Mouse (Mus musculus): ENCODE data around the gene Zfp626. TPM values are rescaled to one million over a fixed set of nuclear protein-coding genes. Genes with fewer than 3 reads are reported as not detected.
"Not testable (repeated sequence)": the region's sequence is repeated elsewhere in the genome, so short reads cannot be mapped to it uniquely, and the experiment has no call there.

The Zfp626 gene
- 2.4 and 2.8 TPM in 2 replicates for polyA plus RNA-seq (2014; fragmentation: Nextera tagmentation; extraction: Ambion mirVana)

- H3K4me3 ChIP-seq (ENCODE audit: low read depth, low read length); H3K9me3 ChIP-seq (ENCODE audit: control insufficient read depth, low read length); H3K9ac ChIP-seq (ENCODE audit: low read length); H3K4me1 ChIP-seq (ENCODE audit: control insufficient read depth, insufficient read depth, low read length); H3K27ac ChIP-seq (ENCODE audit: low read depth, low read length); H3K36me3 ChIP-seq (ENCODE audit: control insufficient read depth, insufficient read depth, low read length); ATAC-seq (ENCODE audit: low FRiP score); H3K27me3 ChIP-seq (ENCODE audit: control insufficient read depth, insufficient read depth, low read length); H3K4me2 ChIP-seq; DNase-seq (ENCODE audit: low spot score, missing footprints): not testable (repeated sequence)
- WGBS = 90% methylated on average over 3 of the region's 3 CpGs
Observed at GRCm38 (mm10) chr7:27806896-27807295, at the start of gene Zfp626. Zfp626 (plus strand) TSS chr7:27807196.

- Histone ChIP-seq H3K4me2 (peak overlapping the region; percentile 44), H3K27me3 (ENCODE audit: control insufficient read depth, insufficient read depth, low read length) (no peaks in the 10 kb centered on the region), H3K4me3 (ENCODE audit: low read depth, low read length) (peak overlapping the region; percentile 18; the same call in 1 of the 2 replicates), H3K36me3 (ENCODE audit: control insufficient read depth, insufficient read depth, low read length) (no peaks in the 10 kb centered on the region), H3K9ac (ENCODE audit: low read length) (peak overlapping the region; percentile 43; the same call in 1 of the 2 replicates), H3K9me3 (ENCODE audit: control insufficient read depth, low read length) (no peaks in the 10 kb centered on the region), H3K4me1 (ENCODE audit: control insufficient read depth, insufficient read depth, low read length) (no peaks in the 10 kb centered on the region; the same call in 1 of the 2 replicates), H3K27ac (ENCODE audit: low read depth, low read length) (no peak overlapping the region)
- WGBS = 12% methylated on average over 17 of the region's 17 CpGs
- no peak for DNase-seq (ENCODE audit: low spot score, missing footprints)
- 0 out of 2 replicates have a peak, but pooled peaks have one; percentile 27 for ATAC-seq (ENCODE audit: low FRiP score)
Observed at GRCm38 (mm10) chr7:27765176-27765886, 41.7 kb upstream of the Zfp626 start.

- Histone ChIP-seq H3K36me3 (ENCODE audit: control insufficient read depth, insufficient read depth, low read length) (no peaks in the 10 kb centered on the region), H3K4me2 (no peak overlapping the region), H3K4me1 (ENCODE audit: control insufficient read depth, insufficient read depth, low read length) (no peaks in the 10 kb centered on the region), H3K27ac (ENCODE audit: low read depth, low read length) (no peak overlapping the region), H3K4me3 (ENCODE audit: low read depth, low read length) (no peak overlapping the region), H3K9me3 (ENCODE audit: control insufficient read depth, low read length) (peaks cover 12% of the 10 kb centered on the region), H3K27me3 (ENCODE audit: control insufficient read depth, insufficient read depth, low read length) (no peaks in the 10 kb centered on the region), H3K9ac (ENCODE audit: low read length) (no peak overlapping the region)
- 89% methylated on average over 5 of the region's 5 CpGs for whole genome bisulfite sequencing
- DNase-seq (ENCODE audit: low spot score, missing footprints) (no peak), ATAC-seq (ENCODE audit: low FRiP score) (no peak)
Observed at GRCm38 (mm10) chr7:27789306-27789705, 17.7 kb upstream of the Zfp626 start.

DNA sequence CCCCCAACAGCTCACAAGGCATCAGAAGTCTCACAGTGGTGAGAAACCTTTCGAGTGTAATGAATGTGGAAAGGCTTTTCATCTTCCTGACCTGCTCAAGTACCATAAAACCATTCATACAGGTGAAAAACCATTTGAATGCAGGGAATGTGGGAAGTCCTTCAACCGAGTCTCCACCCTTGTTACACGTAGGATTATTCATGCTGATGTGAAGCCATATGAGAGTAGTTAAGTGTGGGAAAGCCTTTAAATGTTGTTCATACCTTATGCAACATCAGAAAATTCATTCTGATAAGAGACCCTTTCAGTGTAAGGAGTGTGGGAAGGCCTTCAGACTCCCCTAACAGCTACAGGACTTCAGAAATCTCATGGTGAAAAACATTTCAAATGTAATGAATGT is 13.1 kb upstream of the Zfp626 start:
- WGBS = 78% methylated on average over 3 of the region's 3 CpGs
- H3K36me3 ChIP-seq (ENCODE audit: control insufficient read depth, insufficient read depth, low read length); H3K27me3 ChIP-seq (ENCODE audit: control insufficient read depth, insufficient read depth, low read length); H3K4me2 ChIP-seq; H3K9ac ChIP-seq (ENCODE audit: low read length); H3K27ac ChIP-seq (ENCODE audit: low read depth, low read length); DNase-seq (ENCODE audit: low spot score, missing footprints); ATAC-seq (ENCODE audit: low FRiP score); H3K4me3 ChIP-seq (ENCODE audit: low read depth, low read length); H3K9me3 ChIP-seq (ENCODE audit: control insufficient read depth, low read length); H3K4me1 ChIP-seq (ENCODE audit: control insufficient read depth, insufficient read depth, low read length): not testable (repeated sequence)

- Histone ChIP-seq H3K27me3 (ENCODE audit: control insufficient read depth, insufficient read depth, low read length) (no peaks in the 10 kb centered on the region), H3K4me2 (no peak overlapping the region), H3K4me3 (ENCODE audit: low read depth, low read length) (no peak overlapping the region), H3K27ac (ENCODE audit: low read depth, low read length) (no peak overlapping the region), H3K9me3 (ENCODE audit: control insufficient read depth, low read length) (no peaks in the 10 kb centered on the region; the same call in 1 of the 2 replicates), H3K4me1 (ENCODE audit: control insufficient read depth, insufficient read depth, low read length) (peaks cover 11% of the 10 kb centered on the region), H3K36me3 (ENCODE audit: control insufficient read depth, insufficient read depth, low read length) (no peaks in the 10 kb centered on the region), H3K9ac (ENCODE audit: low read length) (no peak overlapping the region)
- ATAC-seq (ENCODE audit: low FRiP score) = no peak
- DNase-seq (ENCODE audit: low spot score, missing footprints) = no peak
Observed at GRCm38 (mm10) chr7:27794566-27794965, 12.4 kb upstream of the Zfp626 start.

DNA sequence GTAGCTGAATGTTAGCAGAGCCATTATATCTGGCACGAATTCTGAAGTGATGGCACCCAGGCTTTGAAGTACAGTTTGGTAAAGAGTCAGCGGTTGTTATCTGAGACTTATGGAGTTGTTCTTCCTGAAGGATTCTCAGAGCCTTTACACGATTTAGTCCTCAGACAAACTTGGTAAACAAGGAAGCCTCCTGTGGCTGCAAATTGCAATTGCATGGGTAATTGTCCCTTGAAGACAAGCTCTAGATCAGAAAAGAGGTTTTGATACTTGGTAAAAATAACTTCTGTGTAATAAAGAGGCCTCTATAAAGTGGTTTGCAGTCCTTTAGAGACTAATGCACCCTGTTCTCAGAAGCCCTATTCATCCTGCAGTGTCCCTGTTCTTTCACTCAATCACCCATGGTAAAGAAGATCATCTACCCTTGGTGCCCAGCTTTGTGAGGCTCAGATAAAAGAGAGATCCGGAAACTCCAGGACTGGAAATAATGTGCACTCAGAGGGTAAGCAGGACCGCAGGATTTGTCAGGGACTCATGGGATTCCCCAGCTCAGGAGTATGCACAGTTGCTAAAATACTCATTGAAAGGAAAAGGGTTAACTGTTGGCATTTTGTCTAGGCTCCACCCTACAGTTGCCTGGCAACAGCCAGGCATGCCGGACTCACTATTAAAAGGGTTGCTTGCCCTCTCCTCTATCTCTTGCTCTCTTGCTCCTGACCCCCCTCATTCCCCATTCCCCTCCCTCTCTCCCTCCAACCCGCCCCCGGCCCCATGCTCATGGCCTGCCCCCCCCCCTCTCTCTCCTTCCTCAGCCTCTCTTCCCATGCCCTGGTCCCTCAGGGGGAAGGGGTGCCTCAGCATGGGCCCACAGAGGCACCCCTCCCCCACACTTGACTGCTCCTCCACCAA is 8.8 kb upstream of the Zfp626 start:
- H3K27me3 ChIP-seq (ENCODE audit: control insufficient read depth, insufficient read depth, low read length) = no peaks in the 10 kb centered on the region
- peak overlapping the region; percentile 21; the same call in 1 of the 2 replicates for H3K4me2 ChIP-seq
- H3K27ac ChIP-seq (ENCODE audit: low read depth, low read length) = peak overlapping the region; percentile 49
- peaks cover 13% of the 10 kb centered on the region for H3K4me1 ChIP-seq (ENCODE audit: control insufficient read depth, insufficient read depth, low read length)
- H3K9ac ChIP-seq (ENCODE audit: low read length) = no peak overlapping the region
- ATAC-seq (ENCODE audit: low FRiP score) (peak; percentile 93), DNase-seq (ENCODE audit: low spot score, missing footprints) (peak; percentile 93)
- H3K4me3 ChIP-seq (ENCODE audit: low read depth, low read length) = no peak overlapping the region
- no peaks in the 10 kb centered on the region; the same call in 1 of the 2 replicates for H3K9me3 ChIP-seq (ENCODE audit: control insufficient read depth, low read length)
- no peaks in the 10 kb centered on the region for H3K36me3 ChIP-seq (ENCODE audit: control insufficient read depth, insufficient read depth, low read length)
- WGBS = 18% methylated on average over 7 of the region's 8 CpGs

- 59% methylated on average over 2 of the region's 2 CpGs for WGBS
- no peak overlapping the region for H3K4me2 ChIP-seq
- H3K9me3 ChIP-seq (ENCODE audit: control insufficient read depth, low read length) = no peaks in the 10 kb centered on the region; the same call in 1 of the 2 replicates
- H3K36me3 ChIP-seq (ENCODE audit: control insufficient read depth, insufficient read depth, low read length) = no peaks in the 10 kb centered on the region
- no peak overlapping the region for H3K4me3 ChIP-seq (ENCODE audit: low read depth, low read length)
- H3K4me1 ChIP-seq (ENCODE audit: control insufficient read depth, insufficient read depth, low read length) = peaks cover 15% of the 10 kb centered on the region
- ATAC-seq (ENCODE audit: low FRiP score) (no peak), DNase-seq (ENCODE audit: low spot score, missing footprints) (no peak)
- H3K27me3 ChIP-seq (ENCODE audit: control insufficient read depth, insufficient read depth, low read length) = no peaks in the 10 kb centered on the region
- H3K27ac ChIP-seq (ENCODE audit: low read depth, low read length) = no peak overlapping the region
- no peak overlapping the region for H3K9ac ChIP-seq (ENCODE audit: low read length)
Observed at GRCm38 (mm10) chr7:27801137-27801536, 5.9 kb upstream of the Zfp626 start.

GRCm38 (mm10) chr7:27802986-27803385 is 4.0 kb upstream of the Zfp626 start:
- 73% methylated on average over 5 of the region's 5 CpGs for WGBS
- H3K27me3 ChIP-seq (ENCODE audit: control insufficient read depth, insufficient read depth, low read length) = no peaks in the 10 kb centered on the region
- no peak overlapping the region for H3K27ac ChIP-seq (ENCODE audit: low read depth, low read length)
- H3K4me2 ChIP-seq = no peak overlapping the region
- H3K4me1 ChIP-seq (ENCODE audit: control insufficient read depth, insufficient read depth, low read length) = peaks cover 15% of the 10 kb centered on the region
- DNase-seq (ENCODE audit: low spot score, missing footprints) = no peak
- H3K9me3 ChIP-seq (ENCODE audit: control insufficient read depth, low read length) = no peaks in the 10 kb centered on the region
- H3K9ac ChIP-seq (ENCODE audit: low read length) = no peak overlapping the region
- no peak overlapping the region for H3K4me3 ChIP-seq (ENCODE audit: low read depth, low read length)
- ATAC-seq (ENCODE audit: low FRiP score) = no peak
- H3K36me3 ChIP-seq (ENCODE audit: control insufficient read depth, insufficient read depth, low read length) = no peaks in the 10 kb centered on the region
